Mouse (Mus musculus) frontal cortex, postnatal 14 days (tissue): ENCODE data around the gene Nmrk1.
A peak's percentile ranks its signal among the peaks of the same experiment; 100 is the strongest.
"Not testable (repeated sequence)": the region's sequence is repeated elsewhere in the genome, so short reads cannot be mapped to it uniquely, and the experiment has no call there.

Experiments
- DNase-seq, 2 experiments: peaks; one replicate each; pipeline ENCODE4 v3.0.0; 2022; ENCODE audit warnings: low spot score in 2 of 2

Nmrk1 gene

GRCm38 (mm10) chr19:18631644-18632219 is at the start of gene Nmrk1, which contains the start of gene Ostf1:
Gene Nmrk1 (plus strand): TSS chr19:18631950.
Gene Ostf1 (minus strand): TSS chr19:18631823.
- DNase-seq, result peak; percentile 85 to 90

- no peak for DNase-seq
Measured at GRCm38 (mm10) chr19:18582226-18582625, 49.5 kb upstream of the Nmrk1 start.

GRCm38 (mm10) chr19:18582887-18583286 is 48.9 kb upstream of the Nmrk1 start:
- DNase-seq, result no peak

- no peak for DNase-seq
Measured at GRCm38 (mm10) chr19:18583706-18584105, 48.0 kb upstream of the Nmrk1 start.

GRCm38 (mm10) chr19:18584621-18585020 is 47.1 kb upstream of the Nmrk1 start:
- no peak for DNase-seq

GRCm38 (mm10) chr19:18587118-18587517 is 44.6 kb upstream of the Nmrk1 start:
- DNase-seq, result no peak

- DNase-seq, result no peak
Measured at GRCm38 (mm10) chr19:18588243-18588642, 43.5 kb upstream of the Nmrk1 start.

- DNase-seq, result not testable (repeated sequence)
Measured at GRCm38 (mm10) chr19:18588801-18589200, 42.9 kb upstream of the Nmrk1 start.

GRCm38 (mm10) chr19:18589276-18589675 is 42.5 kb upstream of the Nmrk1 start:
- no peak for DNase-seq

- DNase-seq, result no peak
Measured at GRCm38 (mm10) chr19:18590234-18590633, 41.5 kb upstream of the Nmrk1 start.

- DNase-seq, result no peak
Measured at GRCm38 (mm10) chr19:18590942-18591354, 40.8 kb upstream of the Nmrk1 start.

- no peak for DNase-seq
Measured at GRCm38 (mm10) chr19:18592919-18593318, 38.8 kb upstream of the Nmrk1 start.

- no peak for DNase-seq
Measured at GRCm38 (mm10) chr19:18593722-18594121, 38.0 kb upstream of the Nmrk1 start.

- DNase-seq, result no peak
Measured at GRCm38 (mm10) chr19:18596876-18597275, 34.9 kb upstream of the Nmrk1 start.

- no peak for DNase-seq
Measured at GRCm38 (mm10) chr19:18597772-18598171, 34.0 kb upstream of the Nmrk1 start.

- DNase-seq, result no peak
Measured at GRCm38 (mm10) chr19:18598265-18598926, 33.4 kb upstream of the Nmrk1 start.

GRCm38 (mm10) chr19:18599051-18599450 is 32.7 kb upstream of the Nmrk1 start:
- DNase-seq, result no peak

- DNase-seq, result no peak
Measured at GRCm38 (mm10) chr19:18599650-18600049, 32.1 kb upstream of the Nmrk1 start.

- DNase-seq, result no peak
Measured at GRCm38 (mm10) chr19:18600611-18601010, 31.1 kb upstream of the Nmrk1 start.

- DNase-seq, result no peak
Measured at GRCm38 (mm10) chr19:18603011-18603410, 28.7 kb upstream of the Nmrk1 start.

GRCm38 (mm10) chr19:18607907-18608306 is 23.8 kb upstream of the Nmrk1 start:
- DNase-seq, result no peak

GRCm38 (mm10) chr19:18608975-18609374 is 22.8 kb upstream of the Nmrk1 start:
- no peak for DNase-seq

GRCm38 (mm10) chr19:18614337-18614736 is 17.4 kb upstream of the Nmrk1 start:
- DNase-seq, result no peak
